Mouse (Mus musculus): ENCODE measurements around the gene Col8a2.

Gene Col8a2

DNA sequence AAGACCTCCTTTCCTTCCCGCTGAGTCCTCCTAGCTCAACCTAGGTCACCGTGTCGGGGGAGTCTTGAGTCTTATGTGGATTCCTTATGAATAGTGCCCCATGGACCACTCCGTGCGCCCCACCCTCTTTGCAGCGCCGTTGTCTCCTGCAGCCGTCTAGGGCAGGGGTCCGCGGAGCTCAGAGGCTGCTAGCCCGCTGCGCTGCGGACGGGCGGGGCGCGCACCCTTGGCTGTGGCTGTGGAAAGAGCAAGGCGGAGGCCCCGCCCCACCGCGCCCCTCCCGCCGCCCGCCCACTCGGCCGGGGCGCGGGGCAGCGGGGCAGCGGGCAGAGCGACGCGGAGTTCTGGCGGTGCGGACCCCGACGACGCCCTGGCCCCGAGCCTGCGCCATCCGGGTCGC, at the start of gene Col8a2:
TSS of gene Col8a2 (plus strand) at position 302 of the 400 bp plus-strand sequence.
- no peak for DNase-seq

DNA sequence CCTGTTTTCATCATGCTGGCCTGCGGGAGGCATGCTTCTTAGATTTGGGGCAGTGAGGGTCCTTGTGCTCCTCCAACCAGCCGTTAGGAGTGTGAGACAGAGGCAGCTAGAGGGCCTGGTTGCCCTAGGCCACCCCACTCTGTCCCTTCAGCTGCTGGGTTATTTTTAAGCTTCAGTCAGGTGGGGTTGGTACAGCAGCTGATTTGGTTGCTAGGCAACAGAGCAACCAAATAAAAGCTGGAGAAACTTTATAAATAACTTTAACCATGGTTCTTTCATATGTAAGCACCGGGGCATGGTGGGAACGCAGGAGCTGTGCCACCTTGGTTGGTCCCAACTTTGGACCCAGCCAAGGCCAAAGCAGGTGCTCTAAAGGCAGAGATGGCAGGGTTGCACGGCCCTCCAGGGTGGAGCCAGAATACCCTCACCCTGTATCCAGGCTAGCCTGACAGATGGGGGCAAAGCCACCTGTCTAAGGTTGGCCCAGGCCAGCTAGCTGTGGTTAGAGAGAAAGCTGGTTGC, 48.8 kb upstream of the Col8a2 start:
- no peak for DNase-seq

DNA sequence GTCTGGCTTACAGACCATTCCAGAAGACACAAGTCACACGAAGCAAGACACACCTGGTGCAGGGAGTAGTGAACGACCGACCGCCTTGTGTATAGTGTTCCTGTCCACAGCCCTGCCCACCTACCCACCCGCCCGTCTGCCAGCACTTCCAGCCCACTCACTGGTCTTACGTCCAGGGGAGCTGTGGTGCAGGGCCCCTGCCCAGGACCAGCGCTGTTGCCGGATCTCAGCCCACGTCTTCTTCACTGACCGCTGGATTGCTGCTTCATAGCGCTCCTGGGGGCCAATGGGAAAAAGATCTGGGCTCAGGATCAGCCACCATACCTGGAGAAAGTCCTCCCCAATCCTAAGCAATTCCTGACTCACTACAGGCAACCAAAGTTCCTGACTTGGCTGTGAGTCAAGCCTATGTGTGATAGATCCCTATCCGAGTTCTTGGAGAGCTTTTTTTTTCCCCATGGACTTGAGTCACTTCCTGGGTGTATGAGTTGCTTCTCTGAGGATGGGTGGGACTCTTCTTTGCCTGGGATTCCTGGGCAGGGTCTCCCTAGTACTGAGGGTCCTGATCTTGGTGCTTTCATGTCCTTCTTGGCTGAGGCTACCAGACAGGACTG, 46.6 kb upstream of the Col8a2 start:
- DNase-seq, result no peak

DNA sequence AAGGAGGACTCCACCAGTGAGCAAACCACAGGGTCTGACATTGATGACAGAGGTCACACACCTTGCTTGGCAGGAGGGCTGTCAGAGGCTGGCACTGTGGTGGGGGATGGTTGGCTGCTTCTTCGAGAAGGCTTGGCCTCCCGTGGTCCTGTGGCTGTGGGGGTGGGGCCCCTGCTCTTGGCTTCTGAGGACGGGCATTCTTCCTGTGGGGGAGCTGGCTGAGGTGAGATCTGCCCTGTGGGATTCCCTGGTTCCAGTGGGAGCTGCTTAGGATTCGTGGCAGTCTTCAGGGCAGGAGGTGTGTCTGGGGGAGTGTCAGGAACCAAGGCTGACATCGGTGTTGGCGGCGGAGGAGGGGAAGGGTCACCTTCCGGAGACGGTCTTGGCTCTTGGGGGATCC, 44.6 kb upstream of the Col8a2 start:
- no peak for DNase-seq

DNA sequence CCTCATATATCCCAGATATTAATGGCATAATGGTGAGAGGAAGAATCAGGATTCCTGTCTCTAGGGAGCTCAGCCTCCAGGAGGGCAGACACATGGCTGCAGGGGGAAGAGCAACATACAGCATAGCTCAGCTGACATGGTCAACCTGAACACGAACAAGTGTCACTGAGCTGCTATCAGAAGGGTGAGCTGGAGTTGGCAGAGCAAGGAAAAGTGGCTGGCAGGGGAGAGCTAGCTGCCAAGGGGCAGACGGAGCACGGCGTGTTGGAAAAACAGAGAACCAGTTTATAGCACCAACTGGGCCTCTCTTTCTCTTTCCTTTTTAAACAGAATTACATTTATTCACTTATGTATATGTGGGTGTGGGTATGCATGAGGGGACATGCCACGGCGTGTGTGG, 44.1 kb upstream of the Col8a2 start:
- DNase-seq, result no peak

DNA sequence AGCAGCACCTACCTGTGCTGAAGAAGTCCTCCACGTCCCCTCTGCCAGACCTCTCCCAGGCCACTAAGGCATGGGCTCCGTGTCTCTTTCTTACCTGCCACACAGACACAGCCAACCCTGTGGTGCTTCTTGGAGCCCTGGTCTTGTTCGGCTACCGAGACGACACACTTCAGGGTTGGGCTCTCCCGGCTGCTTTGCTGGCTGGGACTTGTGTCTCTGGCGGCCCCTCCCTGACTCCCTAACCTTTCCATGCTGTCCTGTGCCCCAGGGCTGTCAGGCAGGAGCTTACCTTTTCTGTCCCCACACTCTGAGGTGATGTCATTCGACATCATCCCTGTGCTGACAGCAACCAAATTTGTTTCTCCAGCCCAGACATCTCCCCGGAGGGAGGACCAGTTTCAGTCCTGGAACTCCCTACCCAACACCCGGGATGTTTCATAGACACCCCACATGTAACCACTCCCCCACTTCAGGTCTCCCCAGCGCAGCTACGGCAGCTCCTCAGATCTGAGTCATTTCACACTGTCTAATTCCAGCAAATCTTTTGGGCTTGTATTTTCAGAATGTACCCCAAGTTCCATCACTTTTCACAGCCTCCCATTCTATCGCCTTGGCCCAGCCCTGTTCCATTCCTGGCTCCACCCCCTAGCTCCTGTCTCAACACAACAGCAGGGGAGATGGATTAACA, 40.2 kb upstream of the Col8a2 start:
- no peak for DNase-seq

DNA sequence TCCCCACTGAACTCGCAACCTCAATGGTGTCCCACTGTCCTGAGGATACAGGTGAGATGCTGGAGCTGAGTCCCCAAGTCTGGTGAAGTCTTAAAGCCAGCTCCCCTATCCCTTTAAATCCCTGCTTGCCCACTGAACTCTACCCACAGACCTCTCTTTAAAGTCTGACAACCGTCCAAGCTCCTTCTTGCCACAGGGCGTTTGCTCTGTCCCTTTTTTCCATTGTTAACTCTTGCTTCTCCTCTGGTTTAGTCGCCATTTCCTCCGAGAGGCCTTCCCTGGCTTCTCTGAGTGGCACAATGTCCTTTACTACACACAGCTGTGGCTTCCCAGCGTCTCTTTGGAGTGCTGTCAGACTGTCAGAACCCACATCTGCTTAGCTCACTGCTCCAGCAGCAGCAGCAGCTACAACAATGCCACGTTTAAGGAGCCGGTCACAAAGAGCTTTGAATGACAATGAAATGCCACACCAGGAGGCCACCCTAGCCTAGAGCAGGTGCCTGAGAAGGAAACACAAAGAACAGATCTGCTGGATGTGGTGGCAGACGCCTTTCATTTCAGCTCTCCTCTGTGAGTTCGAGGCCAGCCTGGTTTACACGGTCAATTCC, 38.2 kb upstream of the Col8a2 start:
- no peak for DNase-seq

DNA sequence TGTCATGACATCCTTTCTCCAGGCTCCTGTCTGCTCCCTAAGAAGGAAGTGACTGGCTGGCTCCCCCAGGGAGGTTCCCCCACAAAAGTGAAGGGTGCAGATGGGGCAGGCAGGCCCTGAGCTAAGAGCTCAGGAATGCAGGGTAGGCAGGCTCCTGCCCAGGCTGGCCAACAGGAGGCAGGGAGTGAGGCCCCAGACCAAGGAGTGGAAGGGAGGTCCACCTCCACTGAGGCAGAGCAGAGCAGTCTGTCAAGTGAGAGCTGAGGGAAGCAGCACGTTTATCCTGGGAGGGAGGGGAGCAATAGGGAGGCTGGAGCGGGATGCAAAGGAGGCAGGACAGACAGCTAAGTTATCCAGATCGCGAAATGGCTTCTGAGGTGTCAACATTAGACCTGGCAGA, 35.9 kb upstream of the Col8a2 start:
- no peak for DNase-seq

DNA sequence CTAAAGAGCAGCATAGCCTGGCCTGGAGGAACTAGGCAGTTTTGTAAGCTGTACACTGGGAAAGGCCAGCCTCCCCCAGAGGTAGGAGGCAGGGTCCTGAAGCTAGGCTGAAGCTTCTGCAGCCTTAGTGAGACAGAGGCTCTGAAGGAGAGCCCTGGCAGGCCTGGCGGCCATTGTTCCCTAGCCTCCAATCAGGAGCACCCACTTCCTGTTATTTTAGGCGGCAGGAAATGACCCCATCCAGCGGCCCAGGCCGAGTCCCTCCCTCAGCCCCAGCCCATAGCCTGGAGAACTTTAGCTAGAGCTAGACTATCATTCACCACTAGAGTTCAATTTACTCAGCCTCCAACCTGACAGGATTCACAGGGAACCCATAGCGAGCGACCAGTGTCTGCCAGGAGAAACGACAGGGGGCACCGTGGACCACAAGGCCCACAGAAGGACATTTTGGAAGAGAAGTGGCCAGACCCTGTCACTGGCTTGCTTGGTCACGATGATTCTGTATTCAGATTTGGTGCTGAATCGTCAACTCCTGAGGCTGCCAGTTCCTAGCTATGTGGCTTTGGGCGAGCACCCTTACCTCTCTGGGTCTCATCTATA, 34.8 kb upstream of the Col8a2 start:
- no peak for DNase-seq

DNA sequence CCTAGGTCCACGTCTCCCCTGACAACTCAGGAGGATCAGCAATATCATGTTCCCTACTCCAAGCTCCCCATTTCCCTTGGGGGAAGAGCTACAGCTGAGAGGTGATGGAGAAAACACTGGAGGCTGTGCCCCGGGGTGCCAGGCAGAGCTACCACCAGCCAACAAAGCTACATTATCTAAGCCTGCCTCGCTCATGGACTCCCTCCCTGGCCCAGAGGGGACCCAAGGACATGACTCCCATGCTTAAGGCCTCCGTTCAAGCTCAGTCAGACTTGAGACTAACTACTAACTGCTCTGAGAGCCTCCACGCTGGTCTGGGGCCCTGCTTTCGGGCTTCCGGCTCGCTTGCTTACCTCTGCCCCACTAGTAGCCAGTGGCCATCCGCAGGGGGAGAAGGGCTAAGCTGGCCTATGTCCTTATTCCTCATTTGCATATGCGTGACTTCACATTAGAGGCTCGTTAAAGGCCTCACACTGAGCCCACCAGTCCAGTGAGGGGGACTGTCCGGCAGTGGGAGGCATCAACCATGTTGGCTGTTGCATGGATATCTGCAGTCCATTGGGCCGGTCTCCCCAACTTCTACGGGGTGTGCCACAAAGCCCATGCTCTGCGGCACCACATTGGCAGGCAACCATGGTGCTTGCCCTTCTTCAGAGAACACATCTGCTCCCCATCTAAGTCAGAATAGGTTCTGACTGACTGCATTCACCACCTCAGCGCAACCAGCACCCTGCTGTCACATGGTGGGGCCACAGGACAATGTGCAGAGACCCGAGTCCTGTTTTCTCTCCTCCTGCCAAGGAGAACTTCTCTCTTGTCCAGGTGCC, 34.0 kb upstream of the Col8a2 start:
- DNase-seq, result no peak

DNA sequence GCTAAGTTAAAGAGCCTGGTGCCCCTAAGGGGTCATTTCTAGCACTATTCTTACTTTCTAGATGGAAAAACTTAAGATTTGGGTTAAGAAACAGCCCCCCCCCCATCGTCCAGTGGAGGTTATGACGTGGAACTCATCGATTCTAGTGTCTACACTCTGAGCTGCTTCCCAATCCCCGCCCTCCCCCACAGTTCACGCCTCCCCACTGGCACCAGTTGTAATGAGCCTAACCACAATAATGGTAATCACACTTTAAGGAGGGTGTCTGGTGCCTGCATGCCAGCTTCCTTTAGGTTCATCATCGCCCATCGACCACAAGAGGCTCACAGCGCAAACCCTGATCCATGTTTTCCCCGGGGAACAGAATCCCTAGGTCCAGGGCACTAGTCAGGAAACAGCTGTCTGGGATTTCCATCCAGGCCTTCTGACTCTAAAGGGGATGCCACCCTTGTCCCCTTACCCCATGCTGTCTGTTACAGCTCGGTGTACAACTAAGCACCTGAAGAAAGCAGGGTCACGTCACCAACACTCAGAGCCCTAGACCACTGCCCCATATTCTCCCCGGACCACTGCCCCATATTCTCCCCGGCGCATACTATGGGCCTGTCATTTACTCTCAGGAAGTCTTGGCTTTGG, 32.8 kb upstream of the Col8a2 start:
- no peak for DNase-seq

DNA sequence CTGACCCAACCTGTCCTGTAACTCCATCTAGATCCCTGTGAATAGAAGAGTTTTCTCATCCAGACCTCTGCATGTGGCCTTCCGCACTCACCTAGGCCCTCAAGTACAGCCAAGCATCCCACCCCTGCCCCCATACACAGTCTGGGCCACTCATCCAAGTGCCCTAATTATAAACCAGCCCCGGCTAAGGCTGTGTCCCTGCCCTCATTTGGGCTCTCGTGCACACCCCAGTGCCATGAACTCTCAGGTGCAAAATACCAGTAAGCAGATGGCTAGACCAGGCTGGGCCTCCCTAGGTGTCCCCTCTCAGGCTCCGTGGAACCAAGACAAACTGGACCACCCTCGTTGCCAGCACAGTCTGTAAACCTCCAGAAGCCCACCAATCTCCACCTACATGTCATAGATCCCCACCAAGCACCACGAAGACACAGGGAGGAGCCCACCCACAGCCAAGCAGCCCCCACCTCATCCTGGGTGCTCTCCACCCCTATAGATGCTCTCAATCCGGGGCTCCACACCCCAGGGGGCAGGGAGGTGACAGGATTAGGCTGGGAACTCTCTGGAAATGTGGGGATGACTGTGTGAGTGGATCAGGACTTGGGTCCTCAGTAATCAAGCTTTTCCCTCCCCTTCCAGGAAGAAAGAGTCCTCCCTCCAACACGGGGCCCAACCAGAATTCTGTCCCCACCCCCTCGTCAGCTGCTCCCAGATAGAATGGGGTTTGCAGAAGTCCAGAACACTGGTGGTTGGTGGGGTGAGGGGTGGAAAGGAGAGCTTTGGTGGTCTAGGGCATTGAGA, 32.1 kb upstream of the Col8a2 start:
- DNase-seq, result no peak

DNA sequence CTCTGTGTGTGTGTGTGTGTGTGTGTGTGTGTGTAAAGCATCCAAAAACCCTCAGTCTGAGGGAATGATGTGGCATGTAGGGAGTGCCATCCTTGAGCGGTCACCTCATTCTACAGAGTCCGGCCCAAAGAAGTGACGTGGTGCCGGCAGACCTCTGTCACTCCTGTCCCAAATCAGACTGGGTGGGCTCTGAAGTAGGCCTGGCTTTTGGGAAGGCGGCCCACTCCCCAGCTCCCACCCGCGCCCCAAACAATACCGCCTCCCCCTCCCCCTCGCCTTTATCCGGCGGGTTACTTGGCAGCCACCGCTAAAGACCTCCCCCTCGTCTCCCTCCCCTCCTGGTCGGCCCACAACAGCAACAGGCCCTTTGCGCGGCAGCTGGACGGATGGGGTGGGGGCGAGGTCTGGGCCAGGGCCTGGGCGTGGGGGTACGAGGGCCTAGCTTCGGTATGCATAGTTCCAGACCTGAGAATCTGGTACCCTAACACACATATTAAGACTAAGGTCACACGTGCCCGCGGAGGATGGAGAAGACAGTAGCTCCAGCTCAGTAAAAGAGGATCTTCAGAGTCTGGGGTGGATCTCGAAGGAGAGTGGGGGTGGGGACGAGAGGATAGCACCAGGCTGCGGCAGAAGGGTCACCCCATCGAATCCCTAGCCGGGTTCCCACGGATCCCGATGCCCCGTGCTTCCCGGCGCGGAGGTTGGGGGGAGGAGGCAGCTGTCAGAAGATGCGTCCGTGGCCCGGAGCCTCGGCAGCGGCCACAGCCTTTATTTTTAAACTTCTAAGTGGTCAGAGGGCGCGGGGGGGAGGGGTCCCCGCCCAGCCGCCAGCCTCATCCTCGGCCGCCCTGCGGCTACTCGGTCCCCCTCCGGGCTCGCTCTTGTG, 31.2 kb upstream of the Col8a2 start:
- peak; percentile 73 for DNase-seq

DNA sequence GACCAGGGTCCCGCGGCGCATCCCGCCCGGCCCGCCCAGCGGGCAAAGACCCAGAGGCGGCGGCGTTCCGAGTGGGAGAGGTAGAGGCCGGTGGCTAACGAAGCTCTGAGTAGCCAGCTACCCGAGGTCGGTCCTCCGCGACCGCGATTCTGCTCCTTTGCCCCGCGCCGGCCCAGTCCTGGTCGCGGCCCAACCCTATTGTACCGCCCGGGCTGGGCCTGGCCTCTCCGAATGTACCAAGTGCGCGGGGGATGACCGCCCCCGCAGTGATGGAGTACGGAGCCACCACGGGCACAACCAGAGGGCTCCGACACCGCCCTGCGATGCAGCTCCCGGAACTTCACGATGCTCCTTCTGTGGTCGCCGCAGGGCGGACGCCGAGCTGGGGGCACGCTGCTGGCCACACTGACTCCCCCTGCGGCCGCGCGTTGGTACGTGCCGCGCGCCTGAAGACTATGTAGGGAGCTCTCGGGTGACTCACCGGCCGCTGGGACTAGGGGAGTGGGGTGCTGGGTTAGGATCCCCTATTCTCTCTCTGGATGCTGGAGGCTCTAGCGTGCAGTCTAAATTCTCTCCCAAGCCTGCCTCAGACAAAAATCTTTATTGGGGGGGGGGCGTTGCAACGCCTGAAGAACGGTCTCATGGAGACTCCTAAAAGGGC, 30.3 kb upstream of the Col8a2 start, which contains the start of gene Map7d1:
TSS of gene Map7d1 (minus strand) at position 213 of the 661 bp plus-strand sequence.
- DNase-seq, result peak; percentile 88

DNA sequence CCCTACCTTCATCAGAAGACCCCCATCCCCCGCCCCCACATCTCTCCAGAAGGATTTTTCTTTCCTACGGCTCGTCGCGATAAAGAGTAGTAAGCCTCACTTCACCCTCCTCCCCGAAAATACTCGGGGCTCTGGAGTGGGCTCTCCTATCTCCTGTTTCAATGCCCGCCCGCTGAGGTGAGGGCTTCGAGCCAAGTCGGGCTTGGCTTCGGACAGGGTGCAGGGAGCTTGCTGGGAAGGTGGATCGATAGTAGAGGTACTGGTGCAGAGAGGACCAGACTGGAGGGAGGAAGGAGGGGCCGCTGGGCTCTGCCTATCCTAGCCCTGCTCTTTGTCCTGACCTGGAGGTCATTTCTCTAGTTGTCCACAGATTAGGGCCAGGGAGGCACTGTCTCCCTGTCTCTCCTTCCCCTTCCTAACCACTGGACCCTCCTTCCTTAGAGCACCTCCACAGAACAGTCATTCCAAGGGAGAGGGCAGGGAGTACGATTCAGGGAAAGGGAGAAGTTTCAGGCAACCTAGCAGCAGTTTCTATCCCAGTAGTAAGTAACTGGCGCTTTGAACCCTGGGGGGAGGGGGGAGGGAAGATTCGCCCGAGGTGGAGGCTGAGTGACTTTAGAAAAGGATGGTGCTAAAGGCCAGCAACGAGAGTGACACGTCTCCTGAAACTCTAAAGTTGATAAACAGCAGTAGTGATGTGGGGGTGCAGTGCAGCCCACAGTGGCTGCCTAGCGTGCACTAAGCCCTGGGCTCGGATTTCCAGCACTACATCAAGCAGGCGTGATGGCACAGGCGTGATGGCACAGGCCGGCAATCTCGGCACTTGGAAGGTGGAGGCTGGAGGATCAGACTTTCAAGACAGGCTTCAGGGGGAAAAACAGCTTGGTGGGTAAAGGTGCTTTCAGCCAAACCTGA, 29.4 kb upstream of the Col8a2 start:
- DNase-seq, result no peak

DNA sequence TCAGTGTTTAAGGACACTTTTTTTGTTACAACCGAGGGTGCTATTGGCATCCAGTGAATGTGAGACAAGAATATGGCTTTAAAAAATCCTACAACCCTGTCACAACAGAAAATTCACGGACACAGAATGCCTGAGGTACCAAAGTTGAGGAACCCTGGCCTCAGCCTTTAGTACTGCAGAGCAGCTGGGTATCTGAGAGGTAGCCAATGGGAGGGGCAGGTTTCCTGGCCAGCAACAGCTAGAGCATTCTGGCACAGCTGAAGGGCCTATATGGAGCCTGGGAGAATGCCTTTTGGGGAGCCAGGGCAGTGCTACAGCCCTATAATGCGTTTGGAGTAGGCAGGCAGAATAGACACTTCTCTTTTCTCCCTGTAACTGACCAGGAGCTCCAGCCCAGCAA, 27.5 kb upstream of the Col8a2 start:
- DNase-seq, result no peak

DNA sequence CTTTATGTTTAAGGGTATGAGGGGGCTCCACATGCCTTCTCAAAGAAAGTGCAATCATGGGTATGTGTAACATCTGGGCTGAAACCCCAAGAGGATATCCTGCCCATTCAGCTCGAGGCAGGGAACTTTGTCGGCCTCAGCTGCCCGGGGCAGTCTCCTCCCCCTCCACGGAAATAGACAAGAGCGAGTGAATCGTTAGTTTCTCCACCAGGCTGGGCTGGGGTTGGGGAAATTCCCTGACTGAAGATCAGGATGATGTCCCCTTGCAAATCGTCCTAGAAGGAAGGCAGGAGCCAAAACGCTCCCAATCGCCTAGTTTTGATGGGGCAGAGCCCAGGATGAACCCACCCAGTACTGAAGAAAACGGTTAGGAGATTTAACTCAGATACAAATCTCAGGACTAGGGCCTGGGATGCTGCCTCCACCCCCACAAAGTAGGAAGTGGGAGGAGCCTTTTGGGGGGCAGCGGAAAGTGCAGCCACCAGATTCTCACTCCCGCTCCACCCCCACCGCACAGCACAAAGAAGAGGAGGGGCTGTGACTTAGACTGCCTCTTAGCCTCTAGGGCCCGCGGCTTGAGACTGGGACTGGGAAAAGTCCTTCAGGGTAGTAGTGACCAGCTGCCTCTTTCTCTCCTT, 27.0 kb upstream of the Col8a2 start:
- DNase-seq, result peak; percentile 86

DNA sequence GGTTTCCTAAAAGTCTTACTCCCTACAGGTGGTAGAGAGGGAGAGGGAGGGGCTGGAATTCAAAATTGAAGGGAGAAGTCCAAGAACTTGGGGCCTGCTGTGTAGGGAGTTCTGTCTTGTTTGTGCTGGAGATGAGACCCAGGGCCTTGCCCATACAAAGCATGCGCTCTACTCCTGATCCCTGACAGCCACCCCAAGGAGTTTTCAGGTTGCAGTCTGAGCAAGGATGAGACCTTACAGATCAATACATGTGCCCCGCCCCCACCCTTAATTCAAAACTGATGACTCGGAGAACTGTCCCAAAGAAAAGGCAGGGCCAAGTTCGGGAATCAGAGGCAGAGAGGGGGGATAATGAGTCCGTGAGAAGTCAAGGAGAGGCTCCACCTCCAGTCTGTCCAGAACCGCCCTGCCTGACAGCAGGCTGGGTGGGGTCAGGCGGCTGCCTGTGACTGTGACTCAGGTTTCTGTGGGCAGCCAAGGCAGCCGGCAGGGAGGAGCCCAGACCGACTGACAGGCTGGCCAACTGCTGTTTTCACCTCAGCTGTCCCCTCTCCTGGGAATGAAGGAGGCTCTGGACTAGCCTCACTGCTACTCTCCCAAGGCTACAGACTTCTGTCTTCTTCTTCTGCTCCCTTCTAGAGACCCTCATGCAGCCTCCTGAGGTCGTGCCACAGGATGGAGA, 25.9 kb upstream of the Col8a2 start:
- peak; percentile 36 for DNase-seq
